Mouse (Mus musculus) neutrophil, adult 59 days (primary cell): ENCODE results near the gene Npcd. TPM values are rescaled to one million over a fixed set of nuclear protein-coding genes. Genes with fewer than 3 reads are reported as not detected.

ENCODE experiments used
- total RNA-seq, 2 experiments: library from RNA; stranded (reverse); gene quantifications; 1 replicate in 1 of 2; 2 replicates in 1 of 2; pipeline ENCODE4 v1.2.4; 2023

Npcd gene
- total RNA-seq = not detected

DNA sequence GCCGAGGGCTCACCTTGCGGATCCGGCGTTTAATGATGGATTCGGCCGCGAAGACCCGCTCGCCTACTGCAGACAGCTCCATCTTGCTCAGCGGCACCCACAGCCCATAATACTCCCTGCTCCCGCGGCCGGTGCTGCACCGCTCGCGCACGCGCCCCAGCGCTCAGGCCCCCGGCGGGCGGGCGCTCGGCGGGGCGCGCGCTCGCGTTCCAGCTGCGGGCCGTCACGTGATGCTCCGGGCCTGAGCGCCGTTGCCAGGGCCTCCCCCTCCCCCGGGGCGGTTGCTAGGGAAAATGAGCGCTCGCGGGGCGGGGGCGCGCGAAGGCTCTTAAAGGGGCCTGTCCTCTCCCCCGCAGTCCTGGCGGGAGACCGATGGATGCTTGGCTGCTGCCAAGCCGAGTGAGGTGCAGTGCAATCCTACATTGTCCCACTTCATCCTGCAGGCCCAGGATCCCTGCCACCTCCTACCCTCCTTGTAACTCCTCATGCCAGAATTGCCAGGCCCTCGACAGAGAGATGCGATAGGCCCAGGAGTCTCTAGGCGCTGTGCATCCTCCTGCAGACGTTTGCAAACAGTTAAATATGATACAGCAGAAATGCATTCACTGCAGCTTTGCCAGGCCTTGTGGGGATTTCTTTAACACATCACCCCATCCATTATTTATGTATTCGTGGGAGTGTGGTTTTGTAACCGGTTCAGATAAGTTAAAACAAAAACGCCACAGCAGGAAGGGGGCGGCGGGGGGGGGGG, at the start of gene Npcd, which contains the start of gene Cbx6:
TSS of gene Npcd (minus strand) at position 108 of the 751 bp plus-strand sequence.
TSS of gene Cbx6 (minus strand) at position 559 of the 751 bp plus-strand sequence.

DNA sequence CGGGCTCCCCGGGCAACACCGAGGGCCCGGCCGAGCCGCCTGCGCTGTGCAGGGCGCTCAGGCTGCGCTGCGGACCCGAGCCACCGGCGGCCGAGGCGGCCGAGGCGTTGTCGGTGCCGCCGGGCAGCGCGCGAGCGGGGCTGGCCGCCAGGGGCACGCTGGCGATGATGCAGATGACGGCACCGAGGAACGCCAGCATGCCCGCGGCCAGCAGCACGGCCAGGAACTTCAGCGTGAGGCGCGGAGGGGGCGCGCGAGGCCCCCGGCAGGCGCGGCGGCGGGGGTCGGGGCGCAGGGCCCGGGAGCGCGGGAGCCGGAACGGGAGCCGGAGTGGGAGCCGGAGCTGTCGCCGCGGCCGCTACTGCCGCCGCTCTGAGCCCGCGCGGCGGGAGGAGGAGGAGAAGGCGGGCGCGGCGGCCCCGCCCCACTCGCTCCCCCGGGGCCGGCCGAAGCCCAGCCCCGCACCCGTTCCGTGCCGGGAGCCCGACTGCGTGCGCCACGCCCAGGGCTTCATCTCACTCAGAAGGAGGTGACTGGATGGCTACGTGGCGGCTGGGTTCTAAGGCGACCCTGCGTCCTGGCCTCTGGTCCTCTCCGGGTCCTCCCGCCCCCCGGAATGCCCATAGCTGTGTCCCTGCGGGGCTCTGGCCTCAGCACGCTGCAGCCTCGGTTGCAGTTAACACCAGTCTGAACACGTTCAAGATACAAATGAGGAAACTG, 29.5 kb downstream of the Npcd start, which contains the start of gene Nptxr:
TSS of gene Nptxr (minus strand) at position 415 of the 720 bp plus-strand sequence.

GRCm38 (mm10) chr15:79777749-79778148, 56.3 kb downstream of the Npcd start, which contains the start of gene Dnal4:
Gene Dnal4 (minus strand): TSS chr15:79777849.

GRCm38 (mm10) chr15:79741921-79742705, 91.9 kb downstream of the Npcd start, which contains the start of gene Sun2:
Gene Sun2 (minus strand): TSS chr15:79742536.

Other genes starting within 250 kb of the Npcd start
- gene Dmc1, start 229.1 kb downstream of the Npcd start, total RNA-seq = 1 to 10 TPM; 1.3 to 3.7 TPM
- 1 to 10 TPM; 3.1 TPM for gene Fam227a, start 175.3 kb downstream of the Npcd start, total RNA-seq
- gene Cby1, start 175.0 kb downstream of the Npcd start, total RNA-seq = 10 to 100 TPM; 24.0 to 24.6 TPM
- 100 to 1,000 TPM; 101 to 111 TPM for gene Tomm22, start 163.4 kb downstream of the Npcd start, total RNA-seq
- gene Josd1, start 146.3 kb downstream of the Npcd start, total RNA-seq = 10 to 100 TPM; 22.1 to 25.7 TPM
- 100 to 1,000 TPM in 1 of 2 experiments, 10 to 100 TPM in 1; 98.1 to 101 TPM for gene Gtpbp1, start 143.4 kb downstream of the Npcd start, total RNA-seq
- 100 to 1,000 TPM; 557 to 606 TPM for gene Sun2, start 91.7 kb downstream of the Npcd start, total RNA-seq
- gene Dnal4, start 56.4 kb downstream of the Npcd start, total RNA-seq = 10 to 100 TPM in 1 of 2 experiments, 1 to 10 TPM in 1; 9.4 to 10.9 TPM
- gene Nptxr, start 29.5 kb downstream of the Npcd start, total RNA-seq = under 1 TPM; 0.07 to 0.44 TPM
- gene Cbx6, start 451 bp upstream of the Npcd start, total RNA-seq = 1 to 10 TPM; 5.0 to 6.3 TPM
- gene Apobec3, start 57.4 kb upstream of the Npcd start, total RNA-seq = 10 to 100 TPM; 57.3 to 57.8 TPM
- gene Cbx7, start 136.9 kb upstream of the Npcd start, total RNA-seq = 1 to 10 TPM; 8.6 to 9.4 TPM
- gene Pdgfb, start 180.7 kb upstream of the Npcd start, total RNA-seq = under 1 TPM; 0.60 to 0.90 TPM